Mouse (Mus musculus): ENCODE results near the gene Fopnl. TPM values are rescaled to one million over a fixed set of nuclear protein-coding genes. Genes with fewer than 3 reads are reported as not detected.

The Fopnl gene
- polyA plus RNA-seq, 1 experiment from 2014 or later = 192 TPM

DNA sequence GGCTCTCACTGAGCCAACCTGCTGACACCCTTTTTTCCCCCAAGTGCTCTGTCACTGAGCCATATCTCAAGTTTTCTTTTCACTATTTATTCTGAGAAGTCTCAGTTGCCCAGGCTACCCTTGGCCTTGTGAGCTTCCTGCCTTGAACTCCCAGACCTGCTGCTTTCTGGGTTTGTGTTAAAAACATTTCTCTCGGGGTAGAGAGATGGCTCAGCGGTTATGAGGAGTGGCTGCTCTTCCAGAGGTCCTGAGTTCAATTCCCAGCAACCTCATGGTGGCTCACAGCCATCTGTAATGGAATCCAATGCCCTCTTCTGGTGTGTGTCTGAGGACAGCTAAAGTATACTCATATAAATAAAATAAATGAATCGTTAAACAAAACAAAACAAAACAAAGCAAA lies 35.0 kb upstream of the Fopnl start:
- H3K4me1 ChIP-seq (replicated peaks) = no peaks in the 10 kb centered on the region
- ATAC-seq (ENCODE audit: low read depth) = no peak
- no peaks in the 10 kb centered on the region for H3K36me3 ChIP-seq
- H3K4me2 ChIP-seq = no peak overlapping the region
- WGBS = 83% methylated on average over 3 of the region's 3 CpGs
- no peak overlapping the region for H3K9ac ChIP-seq
- H3K9me3 ChIP-seq = no peaks in the 10 kb centered on the region
- no peak overlapping the region for H3K4me3 ChIP-seq
- H3K27me3 ChIP-seq = no peaks in the 10 kb centered on the region
- no peak overlapping the region for H3K27ac ChIP-seq (replicated peaks)

DNA sequence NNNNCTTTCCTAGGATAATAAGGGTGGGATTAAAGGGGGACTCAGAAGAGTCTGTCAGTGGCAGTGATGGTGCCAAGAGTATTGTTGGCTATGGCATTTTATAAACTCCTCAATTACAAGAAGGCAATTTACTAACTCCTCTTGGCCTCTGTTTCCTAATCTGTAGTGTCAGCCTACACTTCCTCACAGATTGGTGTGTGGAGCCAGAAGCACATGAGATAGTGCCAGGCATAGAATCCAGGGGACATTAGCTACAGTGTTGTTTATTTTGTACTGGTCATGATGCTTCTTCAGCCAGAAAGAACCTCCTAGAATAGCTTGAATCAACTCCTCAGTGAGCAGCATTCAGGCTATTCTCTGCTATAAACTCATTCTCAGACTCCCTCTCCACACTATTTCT lies 34.4 kb upstream of the Fopnl start:
- H3K27ac ChIP-seq (replicated peaks) = no peak overlapping the region
- H3K4me1 ChIP-seq (replicated peaks) = no peaks in the 10 kb centered on the region
- no peak overlapping the region for H3K9ac ChIP-seq
- H3K4me3 ChIP-seq = no peak overlapping the region
- no peak overlapping the region for H3K4me2 ChIP-seq
- no peaks in the 10 kb centered on the region for H3K36me3 ChIP-seq
- H3K27me3 ChIP-seq = no peaks in the 10 kb centered on the region
- H3K9me3 ChIP-seq = no peaks in the 10 kb centered on the region
- no peak for ATAC-seq (ENCODE audit: low read depth)

DNA sequence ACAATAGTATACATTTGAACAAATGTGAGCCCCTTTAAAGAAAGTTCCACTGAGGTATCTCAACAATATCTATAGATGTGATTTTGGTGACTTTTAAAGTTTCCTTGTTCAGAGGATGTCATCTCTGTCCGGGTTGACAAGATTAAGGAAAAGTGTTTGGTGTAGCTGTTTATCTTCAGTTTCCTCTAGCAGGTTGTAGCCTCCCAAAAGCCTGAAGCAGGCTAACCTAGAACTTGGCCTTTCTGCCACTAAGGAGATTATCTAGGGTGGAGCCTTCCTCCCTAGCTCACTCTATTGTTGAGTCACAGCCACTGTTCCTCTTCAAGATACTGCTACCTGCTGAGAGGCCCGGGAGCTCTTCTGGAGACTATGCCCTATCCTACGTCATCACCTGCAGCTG lies 27.8 kb upstream of the Fopnl start:
- ATAC-seq (ENCODE audit: low read depth) = no peak
- Histone ChIP-seq H3K4me2 (no peak overlapping the region), H3K4me3 (no peak overlapping the region), H3K27ac (replicated peaks) (no peak overlapping the region), H3K9me3 (no peaks in the 10 kb centered on the region), H3K9ac (no peak overlapping the region), H3K36me3 (no peaks in the 10 kb centered on the region), H3K4me1 (replicated peaks) (no peaks in the 10 kb centered on the region), H3K27me3 (no peaks in the 10 kb centered on the region)
- WGBS = 74% methylated on average over 3 of the region's 3 CpGs

DNA sequence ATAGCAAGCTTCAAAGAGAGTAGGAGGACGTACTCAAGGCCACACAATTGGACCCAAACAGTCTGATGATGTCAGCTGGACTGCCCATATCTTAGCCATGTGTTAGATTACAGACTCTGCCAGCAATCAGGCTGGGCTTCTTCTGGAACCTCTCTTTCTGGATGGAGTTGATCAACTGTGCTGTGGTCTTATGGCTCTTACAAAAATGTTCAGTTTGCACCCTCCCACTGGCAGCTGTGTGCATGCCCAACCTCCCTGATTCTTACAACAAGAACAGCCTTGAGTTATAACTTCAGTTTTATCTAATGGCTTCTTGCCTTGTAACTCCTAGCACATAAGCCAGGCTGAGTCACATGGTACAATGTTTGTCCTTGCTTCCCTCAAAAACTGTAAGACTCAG lies 11.0 kb upstream of the Fopnl start:
- Histone ChIP-seq H3K27ac (replicated peaks) (no peak overlapping the region), H3K27me3 (0 out of 2 replicates have a peak, but pooled peaks cover 2% of the 10 kb centered on the region), H3K4me2 (no peak overlapping the region), H3K9ac (no peak overlapping the region), H3K36me3 (no peaks in the 10 kb centered on the region), H3K9me3 (no peaks in the 10 kb centered on the region), H3K4me1 (replicated peaks) (no peaks in the 10 kb centered on the region), H3K4me3 (no peak overlapping the region)
- WGBS = 73% methylated on average over 1 of the region's 1 CpGs
- ATAC-seq (ENCODE audit: low read depth) = no peak

DNA sequence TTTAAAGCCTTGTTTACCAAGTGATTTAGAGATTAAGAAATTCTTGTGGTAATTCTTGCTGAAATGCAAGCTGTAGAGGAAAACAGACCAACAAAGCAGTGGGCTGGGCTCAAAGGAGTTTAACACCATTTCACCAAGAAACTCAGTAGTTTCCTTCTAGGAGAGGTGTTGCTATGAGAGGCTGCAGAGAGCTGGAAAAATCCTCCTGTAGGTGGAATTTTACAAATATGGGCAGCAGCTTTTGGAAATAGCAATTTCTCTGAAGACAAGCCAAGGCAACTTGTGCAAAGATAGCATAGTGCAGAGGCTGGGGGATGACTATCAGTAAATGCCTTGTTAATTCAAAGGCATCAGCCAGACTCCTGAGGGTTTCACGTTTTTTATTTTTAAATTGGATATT lies 3.3 kb upstream of the Fopnl start:
- Histone ChIP-seq H3K4me3 (no peak overlapping the region), H3K9me3 (no peaks in the 10 kb centered on the region), H3K4me2 (no peak overlapping the region), H3K9ac (no peak overlapping the region), H3K27ac (replicated peaks) (no peak overlapping the region), H3K27me3 (peaks cover 13% of the 10 kb centered on the region), H3K36me3 (no peaks in the 10 kb centered on the region), H3K4me1 (replicated peaks) (peaks cover 15% of the 10 kb centered on the region)
- WGBS = 58% methylated on average over 1 of the region's 1 CpGs
- no peak for ATAC-seq (ENCODE audit: low read depth)

DNA sequence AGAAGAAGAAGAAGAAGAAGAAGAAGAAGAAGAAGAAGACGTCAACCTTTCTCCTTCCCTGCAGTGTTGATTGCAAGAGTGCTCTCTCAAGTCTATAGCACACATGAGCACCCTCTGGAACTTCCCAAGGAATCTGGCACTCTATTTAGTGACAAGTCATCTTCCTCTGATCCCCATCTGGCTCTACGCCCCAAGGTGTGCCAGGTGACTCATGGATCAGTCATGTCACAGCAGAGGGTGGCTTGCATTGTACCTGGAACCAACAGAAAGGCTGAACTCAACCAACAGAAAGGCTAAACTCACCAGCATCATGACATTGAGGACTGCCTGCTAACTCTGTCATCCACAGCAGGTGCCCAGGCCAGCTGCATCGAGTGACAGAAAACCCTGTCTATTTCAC lies 2.5 kb upstream of the Fopnl start:
- 87% methylated on average over 3 of the region's 3 CpGs for WGBS
- Histone ChIP-seq H3K27me3 (peaks cover 13% of the 10 kb centered on the region), H3K27ac (replicated peaks) (no peak overlapping the region), H3K36me3 (no peaks in the 10 kb centered on the region), H3K9ac (no peak overlapping the region), H3K4me3 (no peak overlapping the region), H3K4me2 (no peak overlapping the region), H3K4me1 (replicated peaks) (peaks cover 17% of the 10 kb centered on the region), H3K9me3 (no peaks in the 10 kb centered on the region)
- ATAC-seq (ENCODE audit: low read depth) = no peak

DNA sequence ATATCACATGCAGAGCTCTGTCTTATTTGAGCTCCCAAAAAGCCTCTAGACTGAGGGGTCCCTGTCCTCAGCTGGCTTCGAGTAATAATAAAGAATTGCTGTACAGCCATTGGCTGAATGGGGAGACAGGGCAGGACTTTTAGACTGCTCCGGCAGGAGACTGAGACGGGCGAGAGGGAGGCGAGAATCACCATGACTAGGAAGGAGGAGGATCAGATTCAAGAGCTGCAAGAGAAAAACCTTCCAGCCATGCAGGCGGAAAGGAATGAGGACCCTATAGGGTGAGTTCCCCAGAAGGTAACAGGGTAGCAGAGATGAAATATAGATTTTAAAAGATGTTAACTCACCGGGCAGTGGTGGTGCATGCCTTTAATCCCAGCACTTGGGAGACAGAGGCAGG lies 4.3 kb downstream of the Fopnl start:
- peaks cover 50% of the 10 kb centered on the region for H3K36me3 ChIP-seq
- peaks cover 16% of the 10 kb centered on the region for H3K4me1 ChIP-seq (replicated peaks)
- H3K4me3 ChIP-seq = no peak overlapping the region
- H3K27me3 ChIP-seq = no peaks in the 10 kb centered on the region
- H3K9me3 ChIP-seq = no peaks in the 10 kb centered on the region
- no peak for ATAC-seq (ENCODE audit: low read depth)
- WGBS = 92% methylated on average over 7 of the region's 7 CpGs
- no peak overlapping the region for H3K4me2 ChIP-seq
- no peak overlapping the region for H3K9ac ChIP-seq
- H3K27ac ChIP-seq (replicated peaks) = no peak overlapping the region

DNA sequence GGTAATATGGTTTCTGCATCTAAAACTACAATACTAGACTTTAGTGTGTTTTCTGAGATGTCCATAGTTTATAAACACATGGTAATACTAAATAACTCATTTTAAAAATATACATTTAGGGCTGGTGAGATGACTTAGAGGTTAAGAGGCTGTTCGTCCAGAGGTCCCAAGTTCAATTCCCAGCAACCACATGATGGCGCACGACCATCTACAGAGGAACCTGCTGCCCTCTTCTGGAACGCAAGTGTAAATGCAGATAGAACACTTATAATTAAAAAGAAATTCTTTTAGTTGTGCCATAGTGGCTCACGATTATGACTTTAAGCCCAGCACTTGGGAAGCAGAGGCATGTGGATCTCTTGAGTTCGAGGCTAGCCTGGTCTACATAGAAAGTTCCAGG lies 5.8 kb downstream of the Fopnl start:
- peaks cover 11% of the 10 kb centered on the region for H3K4me1 ChIP-seq (replicated peaks)
- no peaks in the 10 kb centered on the region for H3K27me3 ChIP-seq
- H3K4me2 ChIP-seq = no peak overlapping the region
- no peak overlapping the region for H3K27ac ChIP-seq (replicated peaks)
- peaks cover 66% of the 10 kb centered on the region for H3K36me3 ChIP-seq
- H3K4me3 ChIP-seq = no peak overlapping the region
- H3K9ac ChIP-seq = no peak overlapping the region
- no peak for ATAC-seq (ENCODE audit: low read depth)
- no peaks in the 10 kb centered on the region for H3K9me3 ChIP-seq
- 55% methylated on average over 6 of the region's 6 CpGs for WGBS

DNA sequence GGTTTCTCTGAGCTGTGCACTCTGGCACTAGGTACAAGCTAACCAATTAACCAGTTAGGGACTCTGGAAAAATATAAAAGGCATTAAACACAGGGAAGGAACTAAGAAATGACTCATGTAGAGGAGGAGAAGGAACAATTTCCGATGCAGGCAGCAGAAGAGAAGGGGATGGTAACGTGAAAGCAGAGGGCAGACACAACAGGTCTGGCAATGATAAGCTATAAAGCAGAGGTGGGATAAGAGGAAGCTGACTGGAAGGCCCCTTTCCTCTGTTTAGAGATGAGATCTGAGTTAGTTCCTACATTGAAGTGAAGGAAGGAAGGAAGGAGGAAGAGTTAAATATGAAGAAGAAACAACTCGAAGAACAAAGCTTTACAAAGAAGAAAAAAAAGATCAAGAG lies 7.4 kb downstream of the Fopnl start:
- Histone ChIP-seq H3K4me1 (replicated peaks) (no peaks in the 10 kb centered on the region), H3K9ac (no peak overlapping the region), H3K4me3 (no peak overlapping the region), H3K27me3 (no peaks in the 10 kb centered on the region), H3K9me3 (no peaks in the 10 kb centered on the region), H3K27ac (replicated peaks) (no peak overlapping the region), H3K4me2 (no peak overlapping the region), H3K36me3 (peaks cover 71% of the 10 kb centered on the region)
- 92% methylated on average over 3 of the region's 3 CpGs for WGBS
- no peak for ATAC-seq (ENCODE audit: low read depth)

DNA sequence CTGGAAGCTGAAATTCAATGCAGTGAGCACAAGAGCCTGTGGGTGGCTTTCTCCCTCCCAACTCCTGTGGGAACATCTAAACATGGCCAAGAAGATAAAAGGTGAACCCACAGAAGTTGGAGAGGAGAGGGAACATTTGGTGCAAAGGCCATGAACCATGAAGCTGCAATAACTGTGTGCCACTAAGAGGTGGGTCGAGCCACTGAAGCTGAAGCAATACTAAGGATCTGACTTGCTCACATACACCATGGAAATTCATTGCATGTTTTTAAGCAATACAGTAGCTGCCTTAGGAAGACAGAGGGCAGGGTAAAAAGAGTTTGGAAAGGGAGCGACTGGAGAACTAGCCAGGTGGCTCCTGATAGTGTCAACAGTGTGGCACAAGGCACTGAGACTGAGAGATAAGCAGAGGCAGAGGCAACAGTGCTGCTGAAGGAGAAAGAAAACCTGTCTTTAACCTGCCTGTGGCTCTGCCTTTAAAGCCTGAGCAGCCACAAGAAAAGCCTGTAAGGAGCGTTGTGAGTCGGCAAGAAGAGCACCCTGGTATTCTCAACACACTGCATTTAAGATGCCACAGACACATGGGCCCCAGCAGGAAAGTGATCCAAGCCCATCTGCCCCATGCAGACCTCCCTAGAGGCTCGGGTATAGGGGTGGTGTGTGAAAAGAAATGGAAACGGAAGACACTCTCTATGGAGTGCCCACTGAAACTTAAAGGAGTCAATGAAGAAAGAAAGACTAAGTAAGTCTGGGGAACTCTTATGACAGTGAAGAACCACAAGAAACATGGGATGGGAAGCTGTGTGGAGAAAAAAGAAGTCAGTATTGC lies 8.7 kb downstream of the Fopnl start:
- no peak for ATAC-seq (ENCODE audit: low read depth)
- 0 out of 2 replicates have a peak, but pooled peaks cover 5% of the 10 kb centered on the region for H3K4me1 ChIP-seq (replicated peaks)
- H3K36me3 ChIP-seq = peaks cover 79% of the 10 kb centered on the region

DNA sequence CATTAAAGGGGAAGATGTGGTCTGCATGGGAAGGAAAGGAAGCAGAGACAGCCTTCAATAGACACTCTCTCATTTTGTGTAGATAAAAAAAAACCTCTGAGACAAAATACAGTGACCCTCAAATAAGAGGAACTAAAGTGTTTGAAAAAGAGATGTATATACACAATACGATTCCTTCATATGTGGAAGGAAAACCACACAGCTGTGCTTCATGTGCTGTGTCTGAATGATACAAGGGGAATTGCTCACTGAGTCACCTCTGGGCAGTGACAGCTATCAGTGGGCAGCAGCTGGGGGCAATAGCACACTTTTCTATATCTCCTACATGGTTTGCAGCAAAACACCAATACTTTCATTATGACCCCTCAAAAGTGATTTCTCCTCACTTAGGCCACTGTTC lies 9.8 kb downstream of the Fopnl start:
- Histone ChIP-seq H3K4me1 (replicated peaks) (0 out of 2 replicates have a peak, but pooled peaks cover 5% of the 10 kb centered on the region), H3K36me3 (peaks cover 77% of the 10 kb centered on the region), H3K9ac (no peak overlapping the region), H3K27me3 (no peaks in the 10 kb centered on the region), H3K4me2 (no peak overlapping the region), H3K27ac (replicated peaks) (no peak overlapping the region), H3K4me3 (no peak overlapping the region), H3K9me3 (no peaks in the 10 kb centered on the region)
- ATAC-seq (ENCODE audit: low read depth) = no peak
- WGBS = 92% methylated on average over 1 of the region's 1 CpGs

More for the DNA sequence above, 8.7 kb downstream of the Fopnl start:
- no peaks in the 10 kb centered on the region for H3K9me3 ChIP-seq
- H3K27me3 ChIP-seq = no peaks in the 10 kb centered on the region
- no peak overlapping the region for H3K4me3 ChIP-seq
- H3K9ac ChIP-seq = no peak overlapping the region
- H3K27ac ChIP-seq (replicated peaks) = no peak overlapping the region
- H3K4me2 ChIP-seq = no peak overlapping the region
- 89% methylated on average over 6 of the region's 6 CpGs for WGBS

DNA sequence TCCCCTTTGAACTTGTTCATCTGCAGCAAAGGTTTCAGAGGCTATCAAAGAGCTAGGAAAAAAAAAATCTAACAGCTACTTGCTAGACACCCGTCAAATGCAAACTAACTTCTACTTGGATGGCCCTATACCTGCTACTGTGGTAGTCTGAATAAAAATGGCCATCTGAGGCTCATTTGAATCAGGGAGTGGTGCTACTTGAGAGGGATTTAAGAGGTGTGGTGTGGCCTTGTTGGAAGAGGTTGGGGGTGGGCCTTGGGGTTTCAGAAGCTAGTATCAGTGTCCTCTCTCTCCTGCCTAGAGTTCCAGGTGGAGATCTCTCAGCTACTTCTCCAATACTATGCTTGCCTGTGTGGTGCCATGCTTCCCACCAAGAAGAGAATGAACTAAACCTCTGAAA lies 10.8 kb downstream of the Fopnl start:
- no peak for ATAC-seq (ENCODE audit: low read depth)
- Histone ChIP-seq H3K4me3 (no peak overlapping the region), H3K4me2 (no peak overlapping the region), H3K36me3 (peaks cover 76% of the 10 kb centered on the region), H3K27me3 (no peaks in the 10 kb centered on the region), H3K9ac (no peak overlapping the region), H3K4me1 (replicated peaks) (0 out of 2 replicates have a peak, but pooled peaks cover 5% of the 10 kb centered on the region), H3K27ac (replicated peaks) (no peak overlapping the region), H3K9me3 (no peaks in the 10 kb centered on the region)
- 95% methylated on average over 1 of the region's 1 CpGs for WGBS

DNA sequence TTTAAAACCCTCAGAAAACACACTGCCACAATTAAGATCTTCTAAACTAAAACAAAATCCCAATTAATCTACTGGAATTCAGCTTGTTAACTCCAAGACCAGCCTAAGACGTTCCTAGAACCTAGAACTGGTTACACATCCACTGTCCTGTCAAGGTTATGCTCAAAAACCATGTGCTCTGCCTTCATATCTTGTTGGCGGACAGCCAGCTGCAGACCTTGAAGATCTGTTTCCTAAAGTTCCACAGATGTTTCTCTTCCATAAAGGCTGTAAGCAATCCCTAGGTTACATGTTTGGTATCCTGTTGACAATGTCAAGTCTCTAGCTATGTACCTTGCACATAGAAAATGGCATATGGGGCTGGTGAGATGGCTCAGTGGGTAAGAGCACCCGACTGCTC lies 12.4 kb downstream of the Fopnl start:
- no peaks in the 10 kb centered on the region for H3K27me3 ChIP-seq
- ATAC-seq (ENCODE audit: low read depth) = no peak
- H3K9me3 ChIP-seq = no peaks in the 10 kb centered on the region
- no peak overlapping the region for H3K27ac ChIP-seq (replicated peaks)
- no peak overlapping the region for H3K9ac ChIP-seq
- 0 out of 2 replicates have a peak, but pooled peaks cover 5% of the 10 kb centered on the region for H3K4me1 ChIP-seq (replicated peaks)
- H3K36me3 ChIP-seq = peaks cover 79% of the 10 kb centered on the region
- H3K4me3 ChIP-seq = no peak overlapping the region
- WGBS = 95% methylated on average over 3 of the region's 3 CpGs
- no peak overlapping the region for H3K4me2 ChIP-seq

Measured in neural tube, embryonic 13.5 days (tissue).